ENCODE assay signal across 8 mouse cellular contexts in the genomic region with DNA sequence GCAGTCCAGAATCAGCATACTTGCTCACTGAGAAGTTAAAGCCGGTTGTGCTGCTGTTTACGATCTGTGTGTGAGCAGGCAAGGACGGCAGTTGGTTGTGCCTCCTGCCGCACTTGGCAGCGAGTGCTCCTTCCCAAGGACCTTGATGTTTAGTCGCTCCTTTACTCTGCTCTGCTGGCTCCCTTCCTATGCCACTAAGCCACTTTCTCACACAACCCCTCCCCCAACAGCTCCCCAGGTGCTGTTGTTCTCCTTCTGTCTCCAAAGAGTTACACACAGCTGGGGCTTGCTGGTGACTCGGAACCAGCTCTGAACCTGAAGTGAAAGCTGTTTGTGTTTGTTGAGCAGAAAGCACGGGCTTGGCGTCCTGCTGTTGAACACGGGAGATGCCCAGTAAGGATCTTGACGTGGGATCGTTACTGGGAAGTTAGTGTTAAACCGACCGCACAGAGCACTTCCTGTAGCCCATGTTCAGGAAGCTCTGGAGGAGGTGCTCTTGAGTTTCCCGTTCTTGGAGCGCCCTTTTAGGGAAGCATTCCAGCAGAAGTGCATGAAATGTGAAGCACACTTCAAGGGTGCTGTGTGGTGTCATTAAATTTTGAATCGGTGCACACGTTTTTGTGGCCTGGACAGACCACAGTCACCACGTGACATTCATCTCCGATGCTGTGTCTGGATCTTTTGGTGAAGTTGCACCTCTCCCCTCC.
DNase-seq lines count a peak whose midpoint lies in the region; ATAC-seq and TF ChIP-seq lines count a peak whose summit lies in the region.

No protein-coding gene starts in this region.

- no peaks in the 10 kb centered on the region; the same call in 1 of the 2 replicates for H3K9me3 ChIP-seq in lung, embryonic 14.5 days (ENCODE audit: low read depth, low read length)
- H3K9me3 ChIP-seq in neural tube, embryonic 14.5 days (ENCODE audit: control insufficient read depth, low read length) = no peaks in the 10 kb centered on the region

- H3K4me1 ChIP-seq in lung, embryonic 14.5 days (ENCODE audit: insufficient read depth) = peaks cover 9% of the 10 kb centered on the region
- H3K4me1 ChIP-seq in neural tube, embryonic 14.5 days (ENCODE audit: control insufficient read depth, insufficient read depth, low read length) = peaks cover 13% of the 10 kb centered on the region

- TF ChIP-seq CTCF in gastrocnemius, adult 2 months (IDR thresholded peaks at IDR 0.05) = no peak
- TF ChIP-seq CTCF in lung, embryonic 14.5 days (IDR thresholded peaks at IDR 0.05; ENCODE audit: low read depth) = no peak

- H3K27ac ChIP-seq in gastrocnemius, adult 2 months = peak overlapping the region; percentile 92
- peak overlapping the region; percentile 77 for H3K27ac ChIP-seq in lung, embryonic 14.5 days (ENCODE audit: low read depth)
- peak overlapping the region; percentile 22; the same call in 1 of the 2 replicates for H3K27ac ChIP-seq in neural tube, embryonic 14.5 days (ENCODE audit: low read depth, low read length)

- intact Hi-C loops in gastrocnemius, adult 2 months (cut with DNase I) = no loop called here

- ATAC-seq in lung, embryonic 14.5 days (ENCODE audit: insufficient read depth) = peak; percentile 59
- peak; percentile 44; the same call in 1 of the 2 replicates for ATAC-seq in neural tube, embryonic 14.5 days (ENCODE audit: low read depth)

- H3K36me3 ChIP-seq in lung, embryonic 14.5 days (ENCODE audit: insufficient read depth) = no peaks in the 10 kb centered on the region
- no peaks in the 10 kb centered on the region for H3K36me3 ChIP-seq in neural tube, embryonic 14.5 days (ENCODE audit: control insufficient read depth, insufficient read depth, low read length)

- peak overlapping the region; percentile 72 for H3K4me3 ChIP-seq in gastrocnemius, adult 2 months
- H3K4me3 ChIP-seq in lung, embryonic 14.5 days (ENCODE audit: low read depth, low read length) = peak overlapping the region; percentile 28
- peak overlapping the region; percentile 25 for H3K4me3 ChIP-seq in neural tube, embryonic 14.5 days (ENCODE audit: low read depth, low read length)

- H3K27me3 ChIP-seq in lung, embryonic 14.5 days (ENCODE audit: insufficient read depth, low read length) = no peaks in the 10 kb centered on the region
- no peaks in the 10 kb centered on the region for H3K27me3 ChIP-seq in neural tube, embryonic 14.5 days (ENCODE audit: control insufficient read depth, insufficient read depth, low read length)

- H3K9ac ChIP-seq in lung, embryonic 14.5 days = peak overlapping the region; percentile 32
- H3K9ac ChIP-seq in neural tube, embryonic 14.5 days (replicated peaks; ENCODE audit: low read depth, low read length) = peak overlapping the region; percentile 16; the same call in 1 of the 2 replicates

- H3K4me2 ChIP-seq in lung, embryonic 14.5 days = peak overlapping the region; percentile 64
- H3K4me2 ChIP-seq in neural tube, embryonic 14.5 days (ENCODE audit: low read depth, low read length) = peak overlapping the region; percentile 60

- peak; percentile 64 for DNase-seq in gastrocnemius, adult 2 months
- no peak for DNase-seq in gastrocnemius, adult 8-10 months (ENCODE audit: low spot score in 2 of 2)
- DNase-seq in cerebellum, postnatal 10 days = peak; percentile 59
- DNase-seq in heart, adult 18-20 months = peak; percentile 74 to 76
- peak; percentile 81 for DNase-seq in kidney, adult 11 months
- DNase-seq in lung, embryonic 14.5 days = peak; percentile 62
- DNase-seq in thymus, postnatal 14 days = peak; percentile 91

- WGBS in lung, embryonic 14.5 days = 2% methylated on average over 20 of the region's 20 CpGs
- WGBS in neural tube, embryonic 14.5 days = 2% methylated on average over 20 of the region's 20 CpGs

Comparison
In these comparisons a context has a peak if more than half of its experiments do, and no peak if none do; other contexts are left out.
1. DNase-seq: peak in gastrocnemius, adult 2 months (single experiment), cerebellum, postnatal 10 days (2 of 2), heart, adult 18-20 months (2 of 2), kidney, adult 11 months (single experiment), lung, embryonic 14.5 days (single experiment) and thymus, postnatal 14 days (single experiment); none in gastrocnemius, adult 8-10 months (0 of 2).
2. H3K27ac ChIP-seq: peak in every context shown above with its lines; median percentile 92 in gastrocnemius, adult 2 months; 77 in lung, embryonic 14.5 days; 22 in neural tube, embryonic 14.5 days.
3. Peak in every context shown above with its lines, with median percentiles within 50 percentile points of each other: H3K4me3 ChIP-seq.